In genomic region chr5:129968417-129968816, GRCm38 (mm10) we compare ENCODE assay signal across 13 mouse cellular contexts.
"Had no signal": no experiment of that assay in that cellular context is flagged by ENCODE, and none has a peak within 500 bp of the region (broad histone marks: within the 10 kb centered on the region; RNA-seq: fewer than 3 reads in every experiment).

No protein-coding gene starts in this region.

- H3K9me3 ChIP-seq: intestine, embryonic 15.5 days; limb, embryonic 13.5 days; lung, embryonic 15.5 days; midbrain, embryonic 12.5 days; neural tube, embryonic 15.5 days had no signal

- DNase-seq: kidney, adult 18-20 months; kidney, postnatal 10 days; left cerebral cortex, postnatal 4 days; lung, postnatal 14 days; thymus, adult 18-20 months; thymus, postnatal 14 days had no signal

- H3K27me3 ChIP-seq: intestine, embryonic 15.5 days; limb, embryonic 13.5 days; lung, embryonic 15.5 days; midbrain, embryonic 12.5 days; neural tube, embryonic 15.5 days had no signal

- H3K4me2 ChIP-seq: intestine, embryonic 15.5 days; limb, embryonic 13.5 days; lung, embryonic 15.5 days; midbrain, embryonic 12.5 days; neural tube, embryonic 15.5 days had no signal

- H3K9ac ChIP-seq: intestine, embryonic 15.5 days; limb, embryonic 13.5 days; liver, embryonic 14.5 days; lung, embryonic 15.5 days; midbrain, embryonic 12.5 days; neural tube, embryonic 15.5 days had no signal

- H3K36me3 ChIP-seq: intestine, embryonic 15.5 days; neural tube, embryonic 15.5 days had no signal

- H3K4me1 ChIP-seq: intestine, embryonic 15.5 days; limb, embryonic 13.5 days; lung, embryonic 15.5 days; midbrain, embryonic 12.5 days; neural tube, embryonic 15.5 days had no signal

- H3K4me3 ChIP-seq: intestine, embryonic 15.5 days; limb, embryonic 13.5 days; lung, embryonic 15.5 days; midbrain, embryonic 12.5 days; myocyte; neural tube, embryonic 15.5 days had no signal

- H3K27ac ChIP-seq: intestine, embryonic 15.5 days; limb, embryonic 13.5 days; liver, embryonic 14.5 days; lung, embryonic 15.5 days; midbrain, embryonic 12.5 days; neural tube, embryonic 15.5 days had no signal

- ATAC-seq: intestine, embryonic 15.5 days had no signal
